Mouse (Mus musculus): Measurements from ENCODE around the gene Iglon5. TPM values are rescaled to one million over a fixed set of nuclear protein-coding genes. Genes with fewer than 3 reads are reported as not detected.

The Iglon5 gene
- polyA plus RNA-seq, 1 experiment from 2014 or later = not detected

- no peak within 1 kb of the TSS for H3K27ac ChIP-seq (ENCODE audit: low read length)
- no peaks in the 10 kb centered on the region for H3K9me3 ChIP-seq (ENCODE audit: low read length)
- peaks cover 7% of the 10 kb centered on the region; the same call in 1 of the 2 replicates for H3K4me1 ChIP-seq (ENCODE audit: insufficient read depth, low read depth, low read length)
- 67% methylated on average over 4 of the region's 4 CpGs for WGBS
- H3K4me3 ChIP-seq (ENCODE audit: low read depth, low read length) = no peak within 1 kb of the TSS
- no peak within 1 kb of the TSS for H3K4me2 ChIP-seq (replicated peaks; ENCODE audit: low read depth, low read length)
- no peak within 1 kb of the TSS for H3K9ac ChIP-seq (replicated peaks; ENCODE audit: low read depth)
- no peak for TF ChIP-seq CTCF (IDR thresholded peaks at IDR 0.05)
- TF ChIP-seq EP300 (IDR thresholded peaks at IDR 0.05) = no peak
- DNase-seq (ENCODE audit: low spot score) = no peak
- H3K36me3 ChIP-seq (ENCODE audit: insufficient read depth, low read length) = no peaks in the 10 kb centered on the region
- ATAC-seq = no peak
- 0 out of 2 replicates have a peak, but pooled peaks cover 4% of the 10 kb centered on the region for H3K27me3 ChIP-seq (replicated peaks; ENCODE audit: insufficient read depth, low read length)
These were observed 27.0 kb downstream of the Iglon5 start, which contains the start of gene Vsig10l for GRCm38 (mm10) chr7:43462851-43463250. Gene Vsig10l, plus strand, starts transcription at chr7:43463151.

DNA sequence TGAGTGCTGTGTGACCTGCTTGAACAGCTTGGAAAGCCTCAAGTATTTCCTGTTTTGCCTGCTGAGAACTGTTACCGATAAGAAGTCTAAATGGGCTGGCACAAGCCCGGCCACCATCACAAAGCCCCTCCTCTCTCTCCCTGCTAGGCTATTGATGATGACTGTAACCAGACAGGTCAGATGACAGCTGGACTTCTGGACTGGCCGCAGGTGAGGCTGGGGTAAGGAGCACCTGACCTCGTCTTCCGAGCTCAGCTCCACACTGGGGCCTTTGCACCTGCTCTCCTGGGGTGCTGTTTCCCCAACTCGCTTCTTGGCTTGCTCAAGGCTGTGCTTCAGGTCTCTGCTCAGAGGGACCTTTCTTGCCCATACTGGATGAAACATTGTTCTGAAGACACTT, 35.5 kb downstream of the Iglon5 start:
- H3K9me3 ChIP-seq (ENCODE audit: low read length) = no peaks in the 10 kb centered on the region
- no peaks in the 10 kb centered on the region for H3K27me3 ChIP-seq (replicated peaks; ENCODE audit: insufficient read depth, low read length)
- no peak overlapping the region for H3K9ac ChIP-seq (replicated peaks; ENCODE audit: low read depth)
- TF ChIP-seq EP300 (IDR thresholded peaks at IDR 0.05) (no peak), CTCF (IDR thresholded peaks at IDR 0.05) (no peak)
- H3K27ac ChIP-seq (ENCODE audit: low read length) = no peak overlapping the region
- H3K4me1 ChIP-seq (ENCODE audit: insufficient read depth, low read depth, low read length) = no peaks in the 10 kb centered on the region
- ATAC-seq (no peak), DNase-seq (ENCODE audit: low spot score) (peak; percentile 26)
- H3K4me3 ChIP-seq (ENCODE audit: low read depth, low read length) = no peak overlapping the region
- 73% methylated on average over 6 of the region's 6 CpGs for WGBS
- H3K36me3 ChIP-seq (ENCODE audit: insufficient read depth, low read length) = no peaks in the 10 kb centered on the region
- H3K4me2 ChIP-seq (replicated peaks; ENCODE audit: low read depth, low read length) = no peak overlapping the region

GRCm38 (mm10) chr7:43453599-43454355, 36.1 kb downstream of the Iglon5 start:
- no peak overlapping the region; the same call in 1 of the 2 replicates for H3K27ac ChIP-seq (ENCODE audit: low read length)
- no peak overlapping the region for H3K4me2 ChIP-seq (replicated peaks; ENCODE audit: low read depth, low read length)
- TF ChIP-seq CTCF (IDR thresholded peaks at IDR 0.05) (no peak), EP300 (IDR thresholded peaks at IDR 0.05) (no peak)
- 73% methylated on average over 14 of the region's 14 CpGs for WGBS
- H3K36me3 ChIP-seq (ENCODE audit: insufficient read depth, low read length) = no peaks in the 10 kb centered on the region
- no peaks in the 10 kb centered on the region for H3K4me1 ChIP-seq (ENCODE audit: insufficient read depth, low read depth, low read length)
- ATAC-seq = 0 out of 2 replicates have a peak, but pooled peaks have one; percentile 15
- no peaks in the 10 kb centered on the region for H3K27me3 ChIP-seq (replicated peaks; ENCODE audit: insufficient read depth, low read length)
- H3K4me3 ChIP-seq (ENCODE audit: low read depth, low read length) = no peak overlapping the region
- no peak overlapping the region for H3K9ac ChIP-seq (replicated peaks; ENCODE audit: low read depth)
- DNase-seq (ENCODE audit: low spot score) = no peak
- H3K9me3 ChIP-seq (ENCODE audit: low read length) = no peaks in the 10 kb centered on the region

DNA sequence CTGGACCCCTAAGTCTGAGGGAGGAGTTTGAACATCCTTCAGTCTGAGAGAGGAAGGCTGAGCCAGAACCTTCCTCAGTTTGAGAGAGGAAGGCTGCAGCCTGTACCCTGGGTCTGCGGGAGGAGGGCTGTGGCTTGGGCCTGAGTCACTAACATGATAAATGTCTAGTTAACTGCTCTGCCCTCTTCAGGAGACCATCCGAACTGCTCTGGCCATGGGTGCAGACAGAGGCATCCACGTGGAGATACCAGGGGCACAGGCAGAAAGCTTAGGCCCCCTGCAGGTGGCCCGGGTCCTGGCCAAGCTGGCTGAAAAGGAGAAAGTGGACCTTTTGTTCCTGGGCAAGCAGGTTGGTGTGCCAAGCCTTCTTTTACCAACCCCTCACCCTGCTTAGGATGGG, 37.3 kb downstream of the Iglon5 start:
- ATAC-seq (no peak), DNase-seq (ENCODE audit: low spot score) (no peak)
- Histone ChIP-seq H3K4me1 (ENCODE audit: insufficient read depth, low read depth, low read length) (no peaks in the 10 kb centered on the region), H3K27ac (ENCODE audit: low read length) (no peak overlapping the region), H3K36me3 (ENCODE audit: insufficient read depth, low read length) (no peaks in the 10 kb centered on the region), H3K9ac (replicated peaks; ENCODE audit: low read depth) (no peak overlapping the region), H3K9me3 (ENCODE audit: low read length) (no peaks in the 10 kb centered on the region), H3K4me2 (replicated peaks; ENCODE audit: low read depth, low read length) (no peak overlapping the region), H3K27me3 (replicated peaks; ENCODE audit: insufficient read depth, low read length) (no peaks in the 10 kb centered on the region), H3K4me3 (ENCODE audit: low read depth, low read length) (no peak overlapping the region)
- WGBS = 52% methylated on average over 4 of the region's 4 CpGs
- TF ChIP-seq EP300 (IDR thresholded peaks at IDR 0.05) = no peak
- peak; percentile 52 for TF ChIP-seq CTCF (IDR thresholded peaks at IDR 0.05)

- Histone ChIP-seq H3K36me3 (ENCODE audit: insufficient read depth, low read length) (no peaks in the 10 kb centered on the region), H3K4me1 (ENCODE audit: insufficient read depth, low read depth, low read length) (no peaks in the 10 kb centered on the region), H3K27me3 (replicated peaks; ENCODE audit: insufficient read depth, low read length) (no peaks in the 10 kb centered on the region), H3K4me3 (ENCODE audit: low read depth, low read length) (no peak overlapping the region), H3K9ac (replicated peaks; ENCODE audit: low read depth) (no peak overlapping the region), H3K9me3 (ENCODE audit: low read length) (no peaks in the 10 kb centered on the region), H3K4me2 (replicated peaks; ENCODE audit: low read depth, low read length) (no peak overlapping the region), H3K27ac (ENCODE audit: low read length) (no peak overlapping the region)
- DNase-seq (ENCODE audit: low spot score) = no peak
- WGBS = 86% methylated on average over 11 of the region's 11 CpGs
- no peak for ATAC-seq
- peak; percentile 7; the same call in 1 of the 2 replicates for TF ChIP-seq CTCF (IDR thresholded peaks at IDR 0.05)
- TF ChIP-seq EP300 (IDR thresholded peaks at IDR 0.05) = no peak
These were observed 38.1 kb downstream of the Iglon5 start for GRCm38 (mm10) chr7:43451726-43452125.

- 100% methylated on average over 2 of the region's 2 CpGs for WGBS
- Histone ChIP-seq H3K27ac (ENCODE audit: low read length) (no peak overlapping the region), H3K9ac (replicated peaks; ENCODE audit: low read depth) (no peak overlapping the region), H3K27me3 (replicated peaks; ENCODE audit: insufficient read depth, low read length) (no peaks in the 10 kb centered on the region), H3K4me3 (ENCODE audit: low read depth, low read length) (no peak overlapping the region), H3K36me3 (ENCODE audit: insufficient read depth, low read length) (no peaks in the 10 kb centered on the region), H3K9me3 (ENCODE audit: low read length) (no peaks in the 10 kb centered on the region), H3K4me2 (replicated peaks; ENCODE audit: low read depth, low read length) (no peak overlapping the region), H3K4me1 (ENCODE audit: insufficient read depth, low read depth, low read length) (no peaks in the 10 kb centered on the region)
- DNase-seq (ENCODE audit: low spot score) = no peak
- no peak for ATAC-seq
- TF ChIP-seq CTCF (IDR thresholded peaks at IDR 0.05) (no peak), EP300 (IDR thresholded peaks at IDR 0.05) (no peak)
These were observed 40.1 kb downstream of the Iglon5 start for GRCm38 (mm10) chr7:43449811-43450210.
